Mouse (Mus musculus): ENCODE data around the gene Gm28035. TPM values are rescaled to one million over a fixed set of nuclear protein-coding genes. Genes with fewer than 3 reads are reported as not detected.

The Gm28035 gene
- total RNA-seq, 4 experiments from 2014 or later: 0.22 to 0.78 (median 0.40) TPM; not detected in 1

- peak in 1 of 2 experiments; percentile 56 for DNase-seq (ENCODE audit: low spot score in 2 of 2)
Observed at GRCm38 (mm10) chr2:30237881-30238280, 2.5 kb upstream of the Gm28035 start.

GRCm38 (mm10) chr2:30238906-30239465 lies 1.4 kb upstream of the Gm28035 start:
- DNase-seq (ENCODE audit: low spot score in 2 of 2): no peak

GRCm38 (mm10) chr2:30239777-30240176 lies 590 bp upstream of the Gm28035 start:
- DNase-seq (ENCODE audit: low spot score in 2 of 2): no peak

GRCm38 (mm10) chr2:30242509-30242908 lies 2.1 kb downstream of the Gm28035 start:
- peak in 1 of 2 experiments; percentile 44 for DNase-seq (ENCODE audit: low spot score in 2 of 2)

GRCm38 (mm10) chr2:30243391-30243790 lies 3.0 kb downstream of the Gm28035 start:
- no peak for DNase-seq (ENCODE audit: low spot score in 2 of 2)

GRCm38 (mm10) chr2:30244595-30245178 lies 4.3 kb downstream of the Gm28035 start:
- no peak for DNase-seq (ENCODE audit: low spot score in 2 of 2)

- no peak for DNase-seq (ENCODE audit: low spot score in 2 of 2)
Observed at GRCm38 (mm10) chr2:30247036-30247435, 6.7 kb downstream of the Gm28035 start.

- no peak for DNase-seq (ENCODE audit: low spot score in 2 of 2)
Observed at GRCm38 (mm10) chr2:30247681-30248080, 7.3 kb downstream of the Gm28035 start.

- no peak for DNase-seq (ENCODE audit: low spot score in 2 of 2)
Observed at GRCm38 (mm10) chr2:30249182-30249581, 8.8 kb downstream of the Gm28035 start.

- no peak for DNase-seq (ENCODE audit: low spot score in 2 of 2)
Observed at GRCm38 (mm10) chr2:30250166-30251128, 10.1 kb downstream of the Gm28035 start.

GRCm38 (mm10) chr2:30251417-30252104 lies 11.2 kb downstream of the Gm28035 start:
- no peak for DNase-seq (ENCODE audit: low spot score in 2 of 2)

GRCm38 (mm10) chr2:30252521-30252920 lies 12.2 kb downstream of the Gm28035 start:
- no peak for DNase-seq (ENCODE audit: low spot score in 2 of 2)

GRCm38 (mm10) chr2:30253809-30254208 lies 13.4 kb downstream of the Gm28035 start:
- DNase-seq (ENCODE audit: low spot score in 2 of 2): no peak

- no peak for DNase-seq (ENCODE audit: low spot score in 2 of 2)
Observed at GRCm38 (mm10) chr2:30255631-30256395, 15.4 kb downstream of the Gm28035 start.

- no peak for DNase-seq (ENCODE audit: low spot score in 2 of 2)
Observed at GRCm38 (mm10) chr2:30256616-30257350, 16.4 kb downstream of the Gm28035 start.

GRCm38 (mm10) chr2:30257699-30258460 lies 17.5 kb downstream of the Gm28035 start:
- DNase-seq (ENCODE audit: low spot score in 2 of 2): no peak

GRCm38 (mm10) chr2:30258600-30258999 lies 18.2 kb downstream of the Gm28035 start:
- DNase-seq (ENCODE audit: low spot score in 2 of 2): no peak

- no peak for DNase-seq (ENCODE audit: low spot score in 2 of 2)
Observed at GRCm38 (mm10) chr2:30259131-30260064, 19.0 kb downstream of the Gm28035 start.
